Mouse (Mus musculus): ENCODE measurements around the gene Rgs9bp.

DNA sequence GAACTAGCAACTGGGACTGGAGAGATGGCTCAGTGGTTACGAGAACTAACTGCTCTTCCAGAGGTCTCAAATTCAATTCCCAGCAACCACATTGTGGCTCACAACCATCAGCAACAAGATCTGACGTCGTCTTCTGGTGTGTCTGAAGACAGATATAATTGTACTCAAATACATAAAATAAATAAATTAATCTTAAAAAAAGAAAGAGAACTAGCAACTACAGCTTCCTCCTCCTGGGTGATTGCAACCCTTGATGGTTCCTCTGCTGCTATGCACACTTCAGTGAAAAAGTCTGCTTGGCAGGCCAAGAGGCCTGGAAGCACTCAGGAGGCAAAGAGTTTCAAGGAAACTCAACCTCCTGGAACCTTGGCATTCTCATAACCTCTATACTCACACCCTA lies 55.4 kb downstream of the Rgs9bp start:
- TF ChIP-seq HCFC1 (IDR thresholded peaks at IDR 0.05; ENCODE audit: borderline replicate concordance, insufficient read depth, low read length) (no peak), ZNF384 (IDR thresholded peaks at IDR 0.05; ENCODE audit: low read depth, low read length) (no peak), ZC3H11A (IDR thresholded peaks at IDR 0.05; ENCODE audit: borderline replicate concordance, low read depth, low read length) (no peak), MAFK (IDR thresholded peaks at IDR 0.05; ENCODE audit: insufficient read depth, low read depth, low read length) (no peak)
